27 mouse cellular contexts compared by ENCODE assay signal in genomic region chr3:103851481-103851880, GRCm38 (mm10). TPM values are rescaled to one million over a fixed set of nuclear protein-coding genes. Genes with fewer than 3 reads are reported as not detected.
DNase-seq lines count a peak whose midpoint lies in the region; ATAC-seq and TF ChIP-seq lines count a peak whose summit lies in the region.
"Had no signal": no experiment of that assay in that cellular context is flagged by ENCODE, and none has a peak within 500 bp of the region (broad histone marks: within the 10 kb centered on the region; RNA-seq: fewer than 3 reads in every experiment).

No protein-coding gene starts in this region.

- no peak; the same call in 1 of the 2 replicates for TF ChIP-seq EP300 in CH12.LX (IDR thresholded peaks at IDR 0.05; ENCODE audit: low read length)

- TF ChIP-seq CTCF in CH12.LX (conservative IDR thresholded peaks at IDR 0.05 in 1 of 2, IDR thresholded peaks at IDR 0.05 in 1 of 2; ENCODE audit: low read depth in 2 of 2, low read length in 2 of 2) = no peak

- H3K4me2 ChIP-seq in CH12.LX (ENCODE audit: insufficient read depth, low read depth, poor library complexity, severe bottlenecking) = peak overlapping the region; percentile 100
- H3K4me2 ChIP-seq: embryonic facial prominence, embryonic 13.5 days; heart, embryonic 12.5 days; hindbrain, embryonic 14.5 days; limb, embryonic 15.5 days; liver, embryonic 15.5 days; midbrain, embryonic 15.5 days; neural tube, embryonic 15.5 days had no signal

- no peak for TF ChIP-seq RAD21 in CH12.LX (IDR thresholded peaks at IDR 0.05; ENCODE audit: low read depth, low read length)

- in situ Hi-C loops in CH12.LX (cut with MboI; ENCODE audit: low pct_ligation_motif_present, low pct_unique_long_range_greater_than_20kb, low sequenced_read_pairs) = no loop called here

- H3K36me3 ChIP-seq in CH12.LX (replicated peaks in 1 of 2; ENCODE audit: control insufficient read depth in 1 of 2, insufficient read depth in 1 of 2, low read length in 1 of 2) = peaks cover 10 to 32% of the 10 kb centered on the region in 2 experiments
- H3K36me3 ChIP-seq: embryonic facial prominence, embryonic 13.5 days; heart, embryonic 12.5 days; limb, embryonic 15.5 days; liver, embryonic 15.5 days; midbrain, embryonic 15.5 days; neural tube, embryonic 15.5 days had no signal

- H3K79me2 ChIP-seq in CH12.LX (replicated peaks; ENCODE audit: control insufficient read depth, extremely low read depth, insufficient read depth, poor library complexity, severe bottlenecking) = peaks cover 18% of the 10 kb centered on the region

- H3K4me3 ChIP-seq in CH12.LX (replicated peaks in 1 of 3; ENCODE audit: low read depth in 2 of 3, low read length in 2 of 3, poor library complexity in 1 of 3) = peak overlapping the region; percentile 38 to 63 (median 44)
- H3K4me3 ChIP-seq: embryonic facial prominence, embryonic 13.5 days; heart, embryonic 12.5 days; limb, embryonic 15.5 days; liver, embryonic 15.5 days; megakaryocyte, embryonic 14.5 days; midbrain, embryonic 15.5 days; myocyte; neural tube, embryonic 15.5 days had no signal

- H3K27me3 ChIP-seq in CH12.LX (replicated peaks) = no peaks in the 10 kb centered on the region
- H3K27me3 ChIP-seq: embryonic facial prominence, embryonic 13.5 days; heart, embryonic 12.5 days; limb, embryonic 15.5 days; liver, embryonic 15.5 days; megakaryocyte, embryonic 14.5 days; midbrain, embryonic 15.5 days; neural tube, embryonic 15.5 days had no signal

- no peaks in the 10 kb centered on the region for H3K9me3 ChIP-seq in CH12.LX (replicated peaks; ENCODE audit: low read length)
- H3K9me3 ChIP-seq: embryonic facial prominence, embryonic 13.5 days; heart, embryonic 12.5 days; limb, embryonic 15.5 days; liver, embryonic 15.5 days; megakaryocyte, embryonic 14.5 days; midbrain, embryonic 15.5 days; neural tube, embryonic 15.5 days had no signal

- TF ChIP-seq POLR2A in CH12.LX (IDR thresholded peaks at IDR 0.05; ENCODE audit: low read depth, low read length) = no peak

- peaks cover 5 to 78% of the 10 kb centered on the region in 2 experiments for H3K4me1 ChIP-seq in CH12.LX (ENCODE audit: control insufficient read depth in 1 of 2, insufficient read depth in 2 of 2)
- H3K4me1 ChIP-seq: embryonic facial prominence, embryonic 13.5 days; heart, embryonic 12.5 days; limb, embryonic 15.5 days; midbrain, embryonic 15.5 days; neural tube, embryonic 15.5 days had no signal

- peak overlapping the region; percentile 100 for H3K27ac ChIP-seq in CH12.LX (ENCODE audit: insufficient read depth, low read depth)
- H3K27ac ChIP-seq: embryonic facial prominence, embryonic 13.5 days; hindbrain, embryonic 14.5 days; kidney, postnatal 0 days; limb, embryonic 15.5 days; liver, embryonic 15.5 days; midbrain, embryonic 15.5 days; neural tube, embryonic 15.5 days had no signal

- dilution Hi-C loops in CH12.LX (cut with MboI; ENCODE audit: extremely low pct_ligation_motif_present, extremely low pct_unique_long_range_greater_than_20kb, low sequenced_read_pairs) = no loop called here

- no peak for ATAC-seq in megakaryocyte progenitor cell, adult 5-6 weeks (replicated peaks; ENCODE audit: poor library complexity)
- ATAC-seq: forebrain, embryonic 14.5 days; lung, postnatal 0 days; midbrain, embryonic 15.5 days had no signal

- peak overlapping the region; percentile 82 for H3K9ac ChIP-seq in CH12.LX (ENCODE audit: insufficient read depth, low read depth)
- H3K9ac ChIP-seq: embryonic facial prominence, embryonic 13.5 days; heart, embryonic 12.5 days; hindbrain, embryonic 14.5 days; limb, embryonic 15.5 days; liver, embryonic 15.5 days; midbrain, embryonic 15.5 days; neural tube, embryonic 15.5 days had no signal

- DNase-seq in layer of hippocampus, adult 11-12 months (ENCODE audit: low spot score) = peak; percentile 24
- DNase-seq in layer of hippocampus, postnatal 14 days (ENCODE audit: low spot score in 2 of 2) = no peak
- DNase-seq in CH12.LX (ENCODE audit: extremely low read depth) = no peak
- DNase-seq in cerebellum, adult 9-10 months = peak; percentile 69
- peak; percentile 11 for DNase-seq in naive thymus-derived CD4-positive, alpha-beta T cell, adult 2 months (ENCODE audit: low read depth)
- DNase-seq in ovary, adult 18-20 months (ENCODE audit: low spot score) = no peak
- no peak for DNase-seq in lung, postnatal 14 days
- DNase-seq: adrenal gland, adult 2 months; gastrocnemius, postnatal 10 days; heart, adult 11 months; retina, postnatal 1 day; right cerebral cortex, postnatal 4 days; thymus, postnatal 14 days had no signal

TF ChIP-seq in CH12.LX, 34 proteins besides CTCF, POLR2A, EP300 and RAD21:
- peak; percentile 30; the same call in 1 of the 2 replicates for TF ChIP-seq BHLHE40 (IDR thresholded peaks at IDR 0.05; ENCODE audit: low read depth, low read length)
- TF ChIP-seq IRF4 (IDR thresholded peaks at IDR 0.05; ENCODE audit: low read depth, low read length) = peak; percentile 20; the same call in 1 of the 2 replicates
- no peak for TF ChIP-seq HCFC1 (IDR thresholded peaks at IDR 0.05; ENCODE audit: low read depth, low read length)
- TF ChIP-seq ETS1 (conservative IDR thresholded peaks at IDR 0.05; ENCODE audit: low read depth, low read length) = peak; percentile 43; the same call in 1 of the 2 replicates

RNA-seq across cellular contexts. Expression of gene Ptpn22, which starts 8.1 kb away (rescaled TPM):
- 1 to 10 TPM; 1.2 to 1.5 TPM for total RNA-seq in layer of hippocampus, postnatal 14 days (2021)
- total RNA-seq in CH12.LX (2012; rRNA removed) (21.9 and 26.7 TPM in 2 replicates), CH12.LX (2014; rRNA removed) (46.9 and 49.7 TPM in 2 replicates)
- polyA plus RNA-seq in CH12.LX (2012; ENCODE audit: insufficient read length, low read depth) = 67.9 and 90.9 TPM in 2 replicates
- 78.1 and 81.2 TPM in 2 replicates for total RNA-seq in megakaryocyte progenitor cell, adult 5-6 weeks (2015)
- total RNA-seq in megakaryocyte progenitor cell, adult 5-6 weeks (2017) = 45.3 and 57.6 TPM in 2 replicates

RNA-seq across cellular contexts. Expression of gene Bcl2l15, which starts 19.1 kb away (rescaled TPM):
- 1 to 10 TPM in 1 of 2 experiments, under 1 TPM in 1; 0.88 to 1.2 TPM for total RNA-seq in layer of hippocampus, postnatal 14 days (2021)
- 12.2 and 19.3 TPM in 2 replicates for total RNA-seq in CH12.LX (2012; rRNA removed)
- 22.4 and 23.0 TPM in 2 replicates for total RNA-seq in CH12.LX (2014; rRNA removed)
- 24.8 and 24.9 TPM in 2 replicates for polyA plus RNA-seq in CH12.LX (2012; ENCODE audit: insufficient read length, low read depth)
- 0.51 and 1.9 TPM in 2 replicates for total RNA-seq in megakaryocyte progenitor cell, adult 5-6 weeks (2015)
- 0.20 and 1.9 TPM in 2 replicates for total RNA-seq in megakaryocyte progenitor cell, adult 5-6 weeks (2017)
- total RNA-seq: adrenal gland, adult 2 months; heart, postnatal 25 days had no signal
- polyA plus RNA-seq: adrenal gland, adult 2 months; forebrain, embryonic 14.5 days had no signal

RNA-seq across cellular contexts. Expression of gene Gm43064, which starts 42.1 kb away (rescaled TPM):
- under 1 TPM; 0.30 to 0.45 TPM for total RNA-seq in layer of hippocampus, postnatal 14 days (2021)
- total RNA-seq in CH12.LX (2012; rRNA removed) = 3.1 and 4.3 TPM in 2 replicates
- total RNA-seq in CH12.LX (2014; rRNA removed) = 0.91 and 1.6 TPM in 2 replicates
- polyA plus RNA-seq in CH12.LX (2012; ENCODE audit: insufficient read length, low read depth) = not detected in 2 replicates
- 0.64 TPM in 1 of 2 replicates, not detected in the other for total RNA-seq in megakaryocyte progenitor cell, adult 5-6 weeks (2015)
- not detected in 2 replicates for total RNA-seq in megakaryocyte progenitor cell, adult 5-6 weeks (2017)
- total RNA-seq: gastrocnemius, postnatal 10 days; heart, postnatal 25 days had no signal
- polyA plus RNA-seq: adrenal gland, adult 2 months; lung, postnatal 0 days; neural tube, embryonic 15.5 days had no signal

RNA-seq across cellular contexts. Expression of gene Ap4b1, which starts 42.2 kb away (rescaled TPM):
- 10 to 100 TPM; 13.0 to 16.2 TPM for total RNA-seq in layer of hippocampus, postnatal 14 days (2021)
- 19.8 and 20.1 TPM in 2 replicates for total RNA-seq in CH12.LX (2012; rRNA removed)
- total RNA-seq in CH12.LX (2014; rRNA removed) = 31.6 and 31.9 TPM in 2 replicates
- 22.6 and 23.1 TPM in 2 replicates for polyA plus RNA-seq in CH12.LX (2012; ENCODE audit: insufficient read length, low read depth)
- total RNA-seq in megakaryocyte progenitor cell, adult 5-6 weeks (2015) = 17.5 and 18.1 TPM in 2 replicates
- total RNA-seq in megakaryocyte progenitor cell, adult 5-6 weeks (2017) = 17.9 and 20.7 TPM in 2 replicates

RNA-seq across cellular contexts. Expression of gene Dclre1b, which starts 42.2 kb away (rescaled TPM):
- total RNA-seq in layer of hippocampus, postnatal 14 days (2021) = 1 to 10 TPM; 8.9 to 9.1 TPM
- 16.7 and 18.5 TPM in 2 replicates for total RNA-seq in CH12.LX (2012; rRNA removed)
- total RNA-seq in CH12.LX (2014; rRNA removed) = 9.1 and 10.2 TPM in 2 replicates
- polyA plus RNA-seq in CH12.LX (2012; ENCODE audit: insufficient read length, low read depth) = 32.2 and 32.5 TPM in 2 replicates
- total RNA-seq in megakaryocyte progenitor cell, adult 5-6 weeks (2015) = 21.4 and 23.9 TPM in 2 replicates
- total RNA-seq in megakaryocyte progenitor cell, adult 5-6 weeks (2017) = 15.4 and 18.5 TPM in 2 replicates

Comparison
In these comparisons a context has a peak if more than half of its experiments do, and no peak if none do; other contexts are left out.
1. DNase-seq: peak in layer of hippocampus, adult 11-12 months (single experiment), cerebellum, adult 9-10 months (single experiment) and naive thymus-derived CD4-positive, alpha-beta T cell, adult 2 months (single experiment); none in layer of hippocampus, postnatal 14 days (0 of 2), CH12.LX (single experiment), ovary, adult 18-20 months (single experiment) and lung, postnatal 14 days (single experiment).
2. RNA of gene Ptpn22, which starts 8.1 kb away (total RNA-seq): 45.3 to 81.2 TPM in megakaryocyte progenitor cell, adult 5-6 weeks and 21.9 to 49.7 TPM in CH12.LX; 1.2 to 1.5 TPM in layer of hippocampus, postnatal 14 days; every median in the first group is over 4 times any median in the second.
3. RNA of gene Bcl2l15, which starts 19.1 kb away (total RNA-seq): 12.2 to 23.0 TPM in CH12.LX; 0.20 to 1.9 TPM in megakaryocyte progenitor cell, adult 5-6 weeks and 0.88 to 1.2 TPM in layer of hippocampus, postnatal 14 days; every median in the first group is over 4 times any median in the second.